Mouse (Mus musculus): Measurements from ENCODE around the gene Prelp. TPM values are rescaled to one million over a fixed set of nuclear protein-coding genes. Genes with fewer than 3 reads are reported as not detected.
A peak's percentile ranks its signal among the peaks of the same experiment; 100 is the strongest.

The Prelp gene
- polyA plus RNA-seq, 1 experiment = 7.5 TPM

- WGBS = 45% methylated on average over 20 of the region's 20 CpGs
- peaks cover 21% of the 10 kb centered on the region for H3K4me1 ChIP-seq (ENCODE audit: control insufficient read depth, insufficient read depth, low read length)
- no peak for DNase-seq
- no peaks in the 10 kb centered on the region for H3K27me3 ChIP-seq (ENCODE audit: control insufficient read depth, insufficient read depth, low read length)
- no peak for TF ChIP-seq POLR2A (IDR thresholded peaks at IDR 0.05; ENCODE audit: borderline replicate concordance, insufficient read depth, low read length)
- TF ChIP-seq CTCF (IDR thresholded peaks at IDR 0.05; ENCODE audit: borderline replicate concordance, insufficient read depth, low read depth, low read length) = no peak
- H3K27ac ChIP-seq (ENCODE audit: insufficient read depth, low read length) = no peak overlapping the region
- no peak overlapping the region for H3K4me3 ChIP-seq (replicated peaks; ENCODE audit: insufficient read depth, low read depth, low read length)
Observed at GRCm38 (mm10) chr1:133889949-133890598, 31.1 kb downstream of the Prelp start.

GRCm38 (mm10) chr1:133887538-133888250 is 33.5 kb downstream of the Prelp start:
- Histone ChIP-seq H3K4me3 (replicated peaks; ENCODE audit: insufficient read depth, low read depth, low read length) (no peak overlapping the region), H3K27me3 (ENCODE audit: control insufficient read depth, insufficient read depth, low read length) (no peaks in the 10 kb centered on the region), H3K4me1 (ENCODE audit: control insufficient read depth, insufficient read depth, low read length) (peaks cover 16% of the 10 kb centered on the region), H3K27ac (ENCODE audit: insufficient read depth, low read length) (no peak overlapping the region)
- WGBS = 96% methylated on average over 5 of the region's 5 CpGs
- DNase-seq = no peak
- TF ChIP-seq POLR2A (IDR thresholded peaks at IDR 0.05; ENCODE audit: borderline replicate concordance, insufficient read depth, low read length) (no peak), CTCF (IDR thresholded peaks at IDR 0.05; ENCODE audit: borderline replicate concordance, insufficient read depth, low read depth, low read length) (no peak)

GRCm38 (mm10) chr1:133887044-133887443 is 34.2 kb downstream of the Prelp start:
- DNase-seq = peak; percentile 71 to 80
- TF ChIP-seq POLR2A (IDR thresholded peaks at IDR 0.05; ENCODE audit: borderline replicate concordance, insufficient read depth, low read length) = no peak
- TF ChIP-seq CTCF (IDR thresholded peaks at IDR 0.05; ENCODE audit: borderline replicate concordance, insufficient read depth, low read depth, low read length) = no peak
- peaks cover 16% of the 10 kb centered on the region for H3K4me1 ChIP-seq (ENCODE audit: control insufficient read depth, insufficient read depth, low read length)
- no peak overlapping the region for H3K4me3 ChIP-seq (replicated peaks; ENCODE audit: insufficient read depth, low read depth, low read length)
- no peaks in the 10 kb centered on the region for H3K27me3 ChIP-seq (ENCODE audit: control insufficient read depth, insufficient read depth, low read length)
- WGBS = 6% methylated on average over 8 of the region's 8 CpGs
- peak overlapping the region; percentile 24 for H3K27ac ChIP-seq (ENCODE audit: insufficient read depth, low read length)

- no peak overlapping the region for H3K4me3 ChIP-seq (replicated peaks; ENCODE audit: insufficient read depth, low read depth, low read length)
- H3K27me3 ChIP-seq (ENCODE audit: control insufficient read depth, insufficient read depth, low read length) = no peaks in the 10 kb centered on the region
- TF ChIP-seq CTCF (IDR thresholded peaks at IDR 0.05; ENCODE audit: borderline replicate concordance, insufficient read depth, low read depth, low read length) (no peak), POLR2A (IDR thresholded peaks at IDR 0.05; ENCODE audit: borderline replicate concordance, insufficient read depth, low read length) (no peak)
- peak overlapping the region; percentile 24 for H3K27ac ChIP-seq (ENCODE audit: insufficient read depth, low read length)
- WGBS = 32% methylated on average over 6 of the region's 6 CpGs
- no peak for DNase-seq
- peaks cover 16% of the 10 kb centered on the region for H3K4me1 ChIP-seq (ENCODE audit: control insufficient read depth, insufficient read depth, low read length)
Observed at GRCm38 (mm10) chr1:133886431-133886830, 34.8 kb downstream of the Prelp start.

- no peak for TF ChIP-seq POLR2A (IDR thresholded peaks at IDR 0.05; ENCODE audit: borderline replicate concordance, insufficient read depth, low read length)
- no peak for TF ChIP-seq CTCF (IDR thresholded peaks at IDR 0.05; ENCODE audit: borderline replicate concordance, insufficient read depth, low read depth, low read length)
- WGBS = 97% methylated on average over 6 of the region's 7 CpGs
- Histone ChIP-seq H3K27ac (ENCODE audit: insufficient read depth, low read length) (no peak overlapping the region), H3K4me1 (ENCODE audit: control insufficient read depth, insufficient read depth, low read length) (peaks cover 16% of the 10 kb centered on the region), H3K4me3 (replicated peaks; ENCODE audit: insufficient read depth, low read depth, low read length) (no peak overlapping the region), H3K27me3 (ENCODE audit: control insufficient read depth, insufficient read depth, low read length) (no peaks in the 10 kb centered on the region)
- no peak for DNase-seq
Observed at GRCm38 (mm10) chr1:133885811-133886210, 35.4 kb downstream of the Prelp start.

GRCm38 (mm10) chr1:133884746-133885145 is 36.5 kb downstream of the Prelp start:
- WGBS = 90% methylated on average over 9 of the region's 9 CpGs
- no peak overlapping the region for H3K27ac ChIP-seq (ENCODE audit: insufficient read depth, low read length)
- TF ChIP-seq CTCF (IDR thresholded peaks at IDR 0.05; ENCODE audit: borderline replicate concordance, insufficient read depth, low read depth, low read length) = no peak
- TF ChIP-seq POLR2A (IDR thresholded peaks at IDR 0.05; ENCODE audit: borderline replicate concordance, insufficient read depth, low read length) = no peak
- no peaks in the 10 kb centered on the region for H3K27me3 ChIP-seq (ENCODE audit: control insufficient read depth, insufficient read depth, low read length)
- H3K4me3 ChIP-seq (replicated peaks; ENCODE audit: insufficient read depth, low read depth, low read length) = no peak overlapping the region
- H3K4me1 ChIP-seq (ENCODE audit: control insufficient read depth, insufficient read depth, low read length) = peaks cover 16% of the 10 kb centered on the region
- no peak for DNase-seq

- no peak overlapping the region for H3K27ac ChIP-seq (ENCODE audit: insufficient read depth, low read length)
- WGBS = 87% methylated on average over 6 of the region's 6 CpGs
- DNase-seq = no peak
- no peak for TF ChIP-seq POLR2A (IDR thresholded peaks at IDR 0.05; ENCODE audit: borderline replicate concordance, insufficient read depth, low read length)
- TF ChIP-seq CTCF (IDR thresholded peaks at IDR 0.05; ENCODE audit: borderline replicate concordance, insufficient read depth, low read depth, low read length) = no peak
- H3K4me3 ChIP-seq (replicated peaks; ENCODE audit: insufficient read depth, low read depth, low read length) = no peak overlapping the region
- H3K27me3 ChIP-seq (ENCODE audit: control insufficient read depth, insufficient read depth, low read length) = no peaks in the 10 kb centered on the region
- H3K4me1 ChIP-seq (ENCODE audit: control insufficient read depth, insufficient read depth, low read length) = peaks cover 16% of the 10 kb centered on the region
Observed at GRCm38 (mm10) chr1:133884090-133884489, 37.1 kb downstream of the Prelp start.
